Mouse (Mus musculus) thymus, postnatal 10 days (tissue): ENCODE data around the gene Sh3bp1.
A peak's percentile ranks its signal among the peaks of the same experiment; 100 is the strongest.

Experiments
- DNase-seq, 2 experiments: peaks; one replicate each; pipeline ENCODE4 v3.0.0; 2021; ENCODE audit warnings: low spot score in 2 of 2

Gene Sh3bp1

DNA sequence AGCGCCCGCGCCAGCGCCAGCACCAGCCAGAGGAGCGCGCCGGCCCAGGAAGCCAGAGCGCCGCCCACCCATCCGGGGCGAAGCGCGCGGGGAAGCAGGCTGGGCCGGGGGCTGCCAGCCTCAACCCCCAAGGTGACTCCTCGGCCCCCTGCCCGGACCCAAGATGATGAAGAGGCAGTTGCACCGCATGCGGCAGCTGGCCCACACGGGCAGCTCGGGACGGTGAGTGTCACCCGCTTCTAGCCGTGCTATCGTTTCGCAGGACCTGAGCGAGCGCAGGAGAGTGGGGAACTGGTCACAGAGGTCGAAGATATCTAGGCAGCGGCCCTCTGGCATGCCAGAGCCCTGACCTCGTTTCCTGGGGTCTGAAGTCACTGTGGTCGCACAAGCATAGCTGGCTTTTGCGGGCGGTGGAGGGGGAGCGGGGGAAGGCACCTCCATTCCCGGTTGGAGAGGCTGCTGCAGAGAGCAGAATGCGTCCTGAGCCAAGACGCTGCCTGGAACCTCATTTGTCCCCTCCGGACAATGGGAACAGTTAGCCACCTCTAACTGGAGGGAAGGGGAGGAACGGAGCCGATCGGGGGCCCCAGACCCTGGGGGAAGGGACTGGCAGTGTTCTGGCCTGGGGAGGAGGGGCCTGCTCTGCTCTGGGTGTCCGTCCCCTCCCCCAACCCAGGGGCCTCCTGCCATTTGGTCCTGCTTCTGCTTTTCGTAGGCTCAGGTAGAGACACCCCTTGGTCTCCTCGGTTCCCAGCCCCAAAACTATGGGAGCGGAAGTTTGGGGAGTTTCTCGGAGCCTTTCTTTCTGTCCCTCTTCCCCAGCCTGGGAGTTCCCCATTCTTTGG, at the start of gene Sh3bp1:
TSS of gene Sh3bp1 (plus strand) at position 29 of the 845 bp plus-strand sequence.
- DNase-seq: peak; percentile 73 to 81

DNA sequence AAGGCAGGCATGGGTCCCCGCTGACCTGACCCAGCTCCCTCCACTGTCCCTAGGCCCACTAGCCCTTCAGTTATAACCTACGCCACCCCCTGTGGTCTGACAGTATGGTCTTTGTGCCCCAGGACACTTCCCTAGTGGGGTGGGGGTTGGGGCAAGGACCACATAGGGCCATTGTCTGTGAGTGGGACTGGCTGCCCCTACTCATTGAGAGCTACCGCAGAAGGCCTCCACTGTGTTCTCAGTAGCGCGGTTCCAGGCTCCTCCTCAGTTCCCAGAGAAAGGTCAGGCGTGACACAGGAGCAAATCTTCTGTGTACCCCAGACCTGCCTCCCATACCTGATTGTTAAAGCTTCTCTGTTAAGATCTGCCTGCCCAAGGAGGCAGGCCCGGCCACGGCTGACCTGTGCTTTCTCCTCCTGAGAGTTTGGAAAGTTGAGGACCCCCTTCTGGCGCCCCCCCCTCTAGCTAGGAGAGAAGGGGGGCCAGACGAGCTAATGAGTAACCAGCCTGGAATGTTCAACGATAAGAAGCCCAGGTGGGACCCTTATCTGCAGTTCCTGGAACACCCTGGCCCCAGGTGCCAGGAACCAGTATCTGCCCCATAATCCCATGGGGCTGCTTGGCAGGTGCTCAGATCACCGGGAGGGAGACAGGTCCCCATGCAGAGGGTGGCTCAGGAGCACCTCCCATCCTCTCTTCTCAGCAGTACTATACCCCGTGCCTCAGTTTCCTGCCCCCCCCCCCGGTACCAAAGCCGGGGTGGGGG, 49.3 kb upstream of the Sh3bp1 start:
- DNase-seq: no peak

DNA sequence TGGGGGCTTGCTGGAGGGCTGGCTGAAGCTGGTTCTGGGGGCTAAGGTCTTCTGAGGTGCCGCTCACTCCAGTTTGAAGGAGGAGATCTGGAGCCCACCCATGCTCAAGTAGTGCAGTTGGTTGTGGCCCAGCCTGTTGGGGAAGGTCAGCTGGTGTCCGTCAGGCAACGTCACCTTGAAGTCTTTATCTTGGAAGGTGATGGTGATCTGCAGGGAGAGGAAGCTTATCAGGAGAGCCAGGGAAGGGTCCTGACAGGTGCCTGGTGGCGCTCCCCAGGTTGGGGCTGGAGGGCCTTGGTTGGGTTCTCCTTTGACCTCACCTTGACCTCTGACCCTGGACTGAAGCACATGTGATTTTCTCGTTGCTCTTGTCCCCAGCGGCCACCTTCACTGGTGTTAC, 48.6 kb upstream of the Sh3bp1 start:
- DNase-seq: no peak

DNA sequence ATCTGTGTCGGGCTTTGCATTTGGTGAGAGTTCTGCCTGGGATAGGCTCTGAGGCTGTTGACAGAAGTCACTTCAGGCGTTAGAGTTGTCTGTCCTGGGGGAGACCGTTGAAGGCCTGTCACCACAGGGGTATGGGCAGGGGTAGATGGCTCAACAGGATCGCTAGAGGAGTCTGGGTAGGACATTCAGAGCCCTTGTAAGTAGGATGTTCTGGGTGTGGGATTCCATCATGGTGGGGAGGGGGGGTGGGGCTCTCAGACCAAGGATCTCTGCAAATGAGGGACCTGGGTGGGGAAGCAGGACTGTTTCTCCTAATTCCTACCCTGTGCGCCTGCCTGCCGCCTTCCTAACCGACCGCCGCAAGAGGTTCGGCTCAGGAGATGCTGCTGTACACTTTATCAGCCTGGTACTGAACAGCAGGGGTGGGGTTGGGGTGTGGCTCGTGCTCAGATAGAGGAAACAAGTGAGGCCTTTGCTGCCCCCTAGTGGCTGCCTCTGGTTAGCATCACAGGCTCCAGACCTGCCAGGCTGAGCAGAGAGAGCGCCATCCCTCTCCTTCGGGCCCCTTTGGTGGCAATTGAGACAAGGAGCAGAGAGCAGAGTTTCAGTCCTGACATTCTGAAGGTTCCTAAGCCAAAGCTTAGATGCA, 47.9 kb upstream of the Sh3bp1 start:
- DNase-seq: peak; percentile 71 to 93

DNA sequence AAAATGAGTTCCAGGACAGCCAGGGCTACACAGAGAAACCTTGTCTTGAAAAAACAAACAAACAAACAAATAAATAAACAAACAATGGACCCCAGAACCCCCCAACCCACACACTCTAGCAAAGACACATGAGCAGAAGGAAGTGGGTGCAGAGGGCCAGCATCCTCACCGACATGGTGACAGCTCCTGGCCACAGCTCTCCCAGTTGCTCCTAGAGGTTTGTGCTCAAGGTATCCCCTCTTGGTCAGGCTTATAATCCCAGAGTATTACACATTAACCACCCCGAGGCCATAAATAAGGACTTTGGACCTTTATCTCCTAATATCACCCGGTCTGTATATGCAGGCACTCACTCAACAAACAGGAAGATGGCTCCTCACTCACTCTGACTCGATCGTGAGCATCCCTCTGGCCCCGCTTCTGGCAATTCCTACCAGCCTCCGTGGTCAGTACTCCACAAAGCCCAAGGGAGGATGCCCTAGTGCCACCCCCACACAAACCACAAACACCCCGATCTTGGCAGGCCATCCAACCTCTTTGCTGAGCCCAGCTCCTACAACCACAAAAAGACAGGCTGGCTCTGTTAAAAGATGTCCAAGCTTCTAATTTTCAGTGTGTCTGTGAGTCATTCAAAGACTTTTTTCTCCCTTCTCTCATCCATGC, 44.1 kb upstream of the Sh3bp1 start, which contains the start of gene Lgals2:
TSS of gene Lgals2 (minus strand) at position 227 of the 663 bp plus-strand sequence.
- no peak for DNase-seq

DNA sequence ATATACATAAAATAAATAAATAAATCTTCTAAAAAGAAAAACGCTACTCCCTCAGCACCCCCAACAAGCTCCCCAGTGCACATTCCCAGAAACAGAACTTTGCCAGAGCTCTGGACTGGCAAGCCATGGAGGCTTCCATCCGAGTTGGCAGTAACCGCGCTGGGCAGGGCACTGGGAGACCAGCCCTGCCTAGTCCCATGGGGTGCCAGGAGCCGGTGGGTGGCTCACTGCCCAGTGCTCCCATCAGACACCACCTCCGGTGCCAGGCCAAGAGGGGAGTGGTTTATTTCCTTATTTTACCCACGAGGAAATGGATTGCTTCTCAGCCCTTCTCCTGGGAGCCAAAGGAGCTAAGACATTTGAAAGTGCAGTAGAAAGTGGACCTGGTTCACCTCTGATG, 42.6 kb upstream of the Sh3bp1 start:
- DNase-seq: no peak

DNA sequence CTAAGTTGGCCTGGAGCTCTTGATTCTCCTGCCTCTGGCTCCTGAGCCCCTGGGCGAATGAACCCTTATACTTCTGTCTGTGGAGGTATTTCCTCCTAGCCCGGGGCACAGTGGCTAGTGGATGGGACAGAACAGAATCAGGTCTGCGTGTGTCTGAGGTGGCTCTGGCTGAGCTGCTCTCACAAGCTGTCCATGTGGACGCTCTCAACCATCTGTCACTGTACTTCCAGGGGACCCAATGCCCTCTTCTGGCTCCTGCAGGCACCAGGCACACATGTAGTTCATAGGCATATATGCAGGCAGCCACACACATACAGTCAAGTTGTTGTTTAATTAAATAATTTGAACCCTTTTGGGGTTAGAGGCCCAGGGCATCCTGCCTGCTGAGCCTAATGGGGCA, 40.3 kb upstream of the Sh3bp1 start:
- no peak for DNase-seq

DNA sequence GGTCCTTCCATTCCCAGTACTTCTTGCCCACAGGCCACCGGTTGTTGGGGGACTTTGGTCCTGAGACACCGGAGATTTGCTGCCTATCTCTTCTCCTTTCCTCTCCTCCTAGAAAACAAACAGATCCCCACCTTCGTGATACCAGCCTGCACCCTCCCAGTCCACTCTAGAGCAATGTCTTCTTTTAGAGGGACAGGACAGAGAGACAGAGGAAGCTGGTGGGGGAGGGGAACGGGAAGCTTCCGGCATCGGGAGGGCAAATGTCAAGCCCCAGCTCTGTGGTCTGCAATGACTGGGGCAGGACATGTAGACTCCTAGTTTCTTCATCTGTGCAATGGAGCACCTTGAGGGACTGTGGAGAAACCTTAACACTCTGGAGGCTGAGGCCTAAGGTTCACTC, 39.9 kb upstream of the Sh3bp1 start:
- DNase-seq: peak in 1 of 2 experiments; percentile 35

DNA sequence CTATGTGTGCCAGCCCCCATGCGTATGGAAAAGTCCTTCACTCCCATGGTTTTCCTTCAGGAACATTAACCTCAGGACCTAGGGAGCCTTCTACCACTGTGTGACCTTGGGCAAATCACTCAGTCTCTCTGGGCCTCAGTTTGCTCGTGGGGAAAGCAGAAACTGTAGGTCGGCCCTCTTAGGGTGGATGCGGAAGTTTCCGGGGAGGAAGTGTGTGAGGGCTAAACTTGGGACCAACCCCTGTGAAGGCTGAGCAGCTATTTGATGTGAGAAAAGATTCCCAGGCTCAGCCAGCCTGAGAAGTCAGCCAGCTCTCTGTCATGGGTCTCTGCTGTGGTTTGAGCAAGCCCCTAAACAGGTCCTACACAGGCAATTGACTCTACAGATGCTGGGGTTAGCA, 37.3 kb upstream of the Sh3bp1 start:
- no peak for DNase-seq

DNA sequence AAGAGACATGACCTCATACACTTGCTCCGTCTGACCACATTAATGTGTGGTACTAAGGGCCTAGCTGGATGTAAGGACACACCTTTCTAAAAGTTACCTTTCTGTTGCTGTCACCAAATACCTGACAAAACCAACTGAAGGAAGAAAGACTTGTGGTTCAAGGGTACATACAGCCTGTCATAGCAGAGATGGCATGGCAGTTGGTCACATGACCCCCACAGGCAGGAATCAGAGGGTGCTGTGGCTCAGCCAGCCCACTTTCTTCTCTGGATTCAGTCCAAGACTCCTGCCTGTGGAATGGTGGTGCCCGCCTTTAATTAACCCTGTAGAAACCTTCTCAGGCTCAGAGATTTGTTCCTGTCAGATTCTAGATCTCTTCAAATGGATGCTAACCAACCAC, 36.4 kb upstream of the Sh3bp1 start:
- DNase-seq: no peak

DNA sequence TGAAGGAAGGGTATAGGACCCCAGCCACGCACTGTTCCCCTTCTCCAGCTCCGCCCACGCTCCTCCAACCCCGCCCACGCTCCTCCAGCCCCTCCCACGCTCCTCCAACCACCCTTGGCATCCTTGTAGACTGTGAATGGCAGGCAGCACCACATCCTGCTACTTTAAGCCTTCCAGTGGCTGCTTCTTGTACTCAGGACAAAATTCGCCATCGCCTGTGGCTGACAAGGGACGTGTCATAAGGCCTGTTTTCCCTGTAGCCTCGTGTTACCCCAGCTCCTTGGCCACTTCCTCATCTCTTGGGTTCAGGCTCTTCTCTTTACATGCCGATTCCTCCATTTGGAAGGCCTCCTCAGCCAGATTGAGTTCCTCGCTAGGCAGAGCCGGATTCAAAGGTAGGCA, 35.7 kb upstream of the Sh3bp1 start:
- peak; percentile 31 for DNase-seq

DNA sequence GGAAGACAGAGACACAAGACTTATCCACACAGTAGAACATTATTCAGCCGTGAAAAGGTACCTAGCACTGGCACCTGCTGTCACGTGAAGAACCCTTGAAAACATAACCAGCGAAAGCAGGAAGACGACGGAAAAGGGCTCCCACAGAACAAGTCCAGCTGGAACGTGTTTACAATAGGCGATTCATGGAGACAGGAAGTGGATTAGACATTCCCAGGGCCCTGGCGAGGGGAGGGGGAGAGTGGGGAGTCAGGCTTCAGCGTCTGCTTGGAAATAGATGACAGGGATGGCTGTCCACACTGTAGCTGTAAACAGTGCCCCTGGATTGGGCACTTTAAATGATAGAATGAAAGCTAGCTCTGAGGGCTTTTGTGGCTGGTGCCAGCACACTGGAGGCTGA, 31.2 kb upstream of the Sh3bp1 start:
- DNase-seq: no peak

DNA sequence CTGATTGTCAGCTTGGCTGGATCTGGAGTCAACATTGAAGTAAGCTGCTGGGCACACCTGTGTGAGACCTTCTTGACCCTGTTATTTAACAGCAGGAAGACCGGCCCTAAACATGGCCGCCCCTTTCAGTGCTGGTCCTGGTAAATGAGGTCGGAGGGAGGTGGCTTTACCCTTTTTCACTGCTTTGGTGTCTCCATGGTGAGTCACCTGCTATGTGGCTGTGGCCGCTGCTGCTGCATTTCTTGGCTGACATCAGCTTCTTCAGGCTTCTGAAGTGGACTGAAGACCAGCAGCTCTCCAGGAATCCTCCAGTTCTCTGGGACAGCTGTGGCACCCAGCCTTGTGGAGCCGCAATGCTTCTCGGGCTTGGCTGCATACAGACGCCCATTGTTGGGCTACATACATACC, 30.7 kb upstream of the Sh3bp1 start:
- DNase-seq: no peak

DNA sequence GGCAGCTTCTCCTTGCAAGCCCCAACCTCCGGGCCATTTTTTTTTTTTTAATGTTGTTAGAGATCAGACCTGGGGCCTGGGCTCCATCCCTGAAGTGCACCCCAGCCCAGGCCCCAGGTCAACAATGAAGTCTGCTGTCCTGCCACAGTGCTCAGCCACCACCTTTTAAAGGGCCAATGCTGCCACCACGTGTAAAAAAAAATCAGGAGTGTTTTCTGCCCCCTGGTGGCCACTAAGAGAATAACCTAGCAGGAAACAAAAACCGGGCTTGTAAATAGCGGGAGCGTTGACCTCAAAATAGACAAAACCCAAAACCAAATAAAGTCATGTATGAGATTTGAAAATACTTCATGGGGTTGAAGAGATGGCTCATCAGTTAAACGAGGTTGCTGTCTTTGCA, 29.8 kb upstream of the Sh3bp1 start:
- peak in 1 of 2 experiments; percentile 38 for DNase-seq

DNA sequence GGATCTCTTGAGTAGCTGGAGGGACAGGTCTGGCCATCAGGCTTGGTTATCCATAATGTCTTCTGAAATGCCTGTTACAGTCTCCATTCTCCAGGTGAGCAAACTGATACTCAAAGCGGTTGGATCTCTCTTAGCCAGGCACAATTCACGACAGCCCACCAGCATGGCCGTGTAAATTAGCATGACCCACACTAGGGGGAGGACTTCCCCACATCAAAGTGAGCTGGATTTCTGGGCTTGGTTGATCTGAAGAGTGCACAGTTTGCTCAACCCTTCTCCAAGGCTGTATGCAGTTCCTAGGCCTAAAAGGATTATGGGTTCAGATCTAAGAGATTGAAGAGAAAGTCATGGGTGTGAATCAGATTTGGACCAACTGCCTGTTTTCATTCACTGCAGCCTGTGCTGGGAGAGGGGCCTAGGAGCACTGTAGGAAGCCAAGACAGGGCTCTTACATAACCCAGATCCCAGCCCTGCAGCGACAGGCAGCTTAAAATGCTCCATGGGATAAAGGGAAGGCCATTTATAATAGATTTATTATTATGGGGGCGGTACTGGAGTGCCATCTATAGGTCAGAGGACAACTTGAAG, 27.5 kb upstream of the Sh3bp1 start:
- no peak for DNase-seq

DNA sequence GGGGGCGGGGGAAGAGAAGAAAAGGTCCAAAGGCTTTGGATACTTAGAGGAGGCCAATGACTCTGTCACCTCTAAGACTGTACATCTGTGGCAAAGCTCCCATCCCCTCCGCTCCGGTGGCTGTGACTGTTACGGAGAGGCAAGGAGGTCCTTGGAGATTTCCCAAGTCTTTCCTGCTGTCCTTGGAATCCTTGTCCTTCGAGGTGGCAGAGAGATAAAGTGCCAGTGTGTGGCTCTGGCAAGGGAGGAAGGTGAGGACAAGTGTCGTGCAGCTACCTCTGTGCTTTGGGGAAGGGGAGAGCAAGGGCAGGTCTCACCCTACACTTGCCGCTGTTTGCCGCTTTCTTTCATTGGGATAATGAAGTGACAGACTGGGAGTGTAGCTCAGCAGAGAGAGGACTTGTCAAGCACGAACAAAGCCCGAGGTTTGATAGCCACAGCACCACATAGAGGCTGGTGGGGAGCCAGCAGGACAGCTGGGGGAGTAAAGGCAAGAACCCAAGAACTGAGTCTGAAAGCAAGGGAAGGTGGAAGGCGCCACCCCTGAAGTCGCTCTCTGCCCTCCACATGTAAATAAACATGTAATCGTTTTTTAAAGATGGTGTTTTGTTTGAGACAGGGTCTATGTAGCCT, 25.6 kb upstream of the Sh3bp1 start:
- no peak for DNase-seq

DNA sequence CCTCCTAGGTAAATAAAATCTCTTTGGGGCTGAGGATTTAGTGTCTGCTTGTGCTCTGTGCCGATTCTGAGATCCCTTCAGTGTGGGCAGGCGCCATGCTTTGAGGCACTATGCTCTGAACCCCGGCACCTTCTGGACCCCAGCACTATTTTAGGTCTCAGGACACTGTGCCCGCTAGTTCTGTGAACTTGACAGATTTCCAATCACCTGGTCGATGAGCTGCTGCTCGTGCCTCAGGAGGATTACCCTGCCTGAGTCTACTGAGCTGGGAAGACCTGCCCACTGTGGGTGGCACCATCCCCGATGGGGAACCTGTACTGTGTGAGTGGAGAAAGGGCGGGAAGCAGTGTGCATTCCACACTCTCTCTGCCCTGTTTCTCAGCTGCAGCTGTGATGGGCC, 24.6 kb upstream of the Sh3bp1 start:
- DNase-seq: no peak

DNA sequence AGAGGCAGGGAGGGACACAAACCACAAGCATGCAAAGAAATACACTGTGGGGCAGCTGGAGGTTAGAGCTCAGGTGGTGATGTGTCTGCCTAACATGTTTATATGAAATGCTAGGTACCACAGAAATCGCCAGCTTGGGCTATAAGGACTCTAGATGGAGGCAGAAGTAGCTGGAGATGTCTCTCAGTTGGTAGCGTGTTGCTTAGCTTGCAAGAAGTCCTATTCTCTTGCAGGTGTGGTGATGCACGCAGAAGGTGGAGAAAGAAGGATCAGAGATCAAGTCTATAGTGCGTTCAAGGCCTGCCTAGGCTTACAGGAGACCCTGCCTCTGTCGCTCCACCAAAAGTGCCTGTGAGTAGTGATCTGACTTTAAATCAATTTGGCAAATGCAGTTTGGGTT, 24.0 kb upstream of the Sh3bp1 start:
- DNase-seq: no peak

DNA sequence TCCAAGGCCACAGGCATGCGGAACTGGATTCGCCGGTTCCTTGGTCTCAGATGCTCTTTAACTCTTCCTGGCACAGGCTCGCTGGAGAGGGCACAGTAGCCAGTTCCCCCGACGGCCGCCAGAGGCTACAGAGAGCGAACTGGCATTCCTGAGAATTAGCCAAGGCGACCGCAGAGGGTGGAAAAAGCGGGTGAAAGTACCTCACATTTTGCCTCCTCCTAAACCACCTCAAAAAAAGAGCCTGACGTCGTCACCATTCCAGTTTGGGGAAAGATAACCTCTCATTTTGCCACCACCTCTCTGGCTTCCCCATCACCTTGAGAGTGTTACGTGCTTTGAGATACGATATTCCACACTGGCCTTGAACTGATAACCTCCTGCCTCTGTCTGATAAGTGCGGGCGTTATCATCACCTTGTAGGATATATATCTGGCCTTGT, 23.3 kb upstream of the Sh3bp1 start:
- peak; percentile 57 to 59 for DNase-seq

DNA sequence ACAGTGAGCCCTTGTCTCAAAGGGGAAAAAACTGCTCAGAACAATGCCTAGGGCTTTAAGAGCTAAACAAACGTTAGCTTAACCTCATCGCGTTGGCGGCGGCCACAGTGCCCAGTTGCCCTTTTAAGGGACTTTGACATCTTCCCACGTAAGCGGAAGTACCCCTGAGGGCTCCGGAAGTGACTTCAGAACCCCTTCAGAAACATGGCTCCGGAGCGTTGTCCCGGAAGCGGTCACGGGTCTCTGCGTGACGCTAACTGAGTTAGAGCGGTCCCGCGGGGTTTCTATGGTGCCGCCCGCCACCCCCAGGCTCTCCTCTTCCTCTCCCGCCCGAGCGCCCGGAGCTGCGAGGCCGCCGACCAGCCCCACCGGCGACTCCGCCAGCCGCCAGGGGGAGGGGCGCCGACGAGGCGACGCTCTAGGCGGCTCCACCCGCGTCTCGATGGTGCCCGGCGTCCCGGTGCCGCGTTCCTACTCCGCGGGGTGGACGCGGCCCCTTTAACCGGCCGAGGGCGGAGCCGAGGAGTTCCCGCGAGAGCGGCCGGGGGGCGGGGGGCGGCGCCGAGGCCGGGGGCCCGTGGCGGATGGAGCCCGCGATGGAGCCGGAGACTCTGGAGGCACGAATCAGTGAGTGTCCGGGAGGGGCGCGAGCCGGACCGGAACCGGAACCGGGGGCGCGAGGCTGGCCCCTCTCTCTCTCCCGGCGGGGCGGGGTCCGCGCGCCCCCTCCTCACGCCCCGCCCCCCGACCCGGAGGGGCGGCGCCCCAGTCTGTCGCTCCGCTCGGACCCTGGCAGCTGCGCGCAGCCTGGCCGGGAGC, 22.4 kb upstream of the Sh3bp1 start, which contains the start of gene Gga1:
TSS of gene Gga1 (plus strand) at position 200 of the 819 bp plus-strand sequence.
- peak; percentile 88 for DNase-seq
